Mouse (Mus musculus): ENCODE data around the gene Actl6a.
"Not testable (repeated sequence)": the region's sequence is repeated elsewhere in the genome, so short reads cannot be mapped to it uniquely, and the experiment has no call there.

Gene Actl6a

DNA sequence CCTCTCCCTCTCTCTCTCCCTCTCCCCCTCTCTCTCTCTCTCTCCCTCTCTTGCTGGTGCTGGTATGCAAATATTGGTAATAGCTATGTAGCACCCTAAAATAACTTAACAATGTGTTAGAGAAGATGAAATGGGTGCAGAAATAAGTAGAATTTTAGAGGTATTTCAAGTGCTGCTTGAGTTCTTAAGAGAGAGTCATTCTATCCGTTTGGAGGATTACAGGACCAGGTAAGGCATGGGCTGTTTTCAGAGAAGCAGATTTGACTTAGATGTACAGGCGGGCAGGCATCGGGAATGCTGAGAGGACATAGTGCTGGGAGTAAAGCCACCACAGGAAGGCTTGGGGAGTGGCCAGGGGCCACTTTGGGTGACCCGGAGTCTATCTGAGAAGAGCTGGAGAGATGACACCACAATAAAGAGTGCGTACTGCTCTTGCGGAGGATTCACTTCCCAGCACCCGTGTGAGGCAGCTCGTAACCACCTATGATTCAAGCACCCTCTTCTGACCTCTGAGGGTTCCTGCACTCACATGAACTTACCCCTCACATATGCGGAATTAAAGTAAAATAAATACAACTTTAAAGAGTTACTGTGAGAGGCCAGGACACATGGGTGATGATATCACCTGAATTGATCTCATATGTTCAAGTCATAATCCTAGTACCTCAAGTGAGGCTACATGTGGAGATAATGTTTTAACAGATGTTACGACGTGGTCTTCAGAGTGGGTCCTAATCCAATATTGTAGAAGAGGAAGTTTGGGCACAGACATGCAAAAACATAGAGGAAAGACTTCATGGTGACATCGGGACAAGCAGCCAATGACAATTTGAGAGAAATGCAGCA is 11.1 kb upstream of the Actl6a start:
- peak; percentile 24 for DNase-seq (ENCODE audit: low read depth, low spot score)

DNA sequence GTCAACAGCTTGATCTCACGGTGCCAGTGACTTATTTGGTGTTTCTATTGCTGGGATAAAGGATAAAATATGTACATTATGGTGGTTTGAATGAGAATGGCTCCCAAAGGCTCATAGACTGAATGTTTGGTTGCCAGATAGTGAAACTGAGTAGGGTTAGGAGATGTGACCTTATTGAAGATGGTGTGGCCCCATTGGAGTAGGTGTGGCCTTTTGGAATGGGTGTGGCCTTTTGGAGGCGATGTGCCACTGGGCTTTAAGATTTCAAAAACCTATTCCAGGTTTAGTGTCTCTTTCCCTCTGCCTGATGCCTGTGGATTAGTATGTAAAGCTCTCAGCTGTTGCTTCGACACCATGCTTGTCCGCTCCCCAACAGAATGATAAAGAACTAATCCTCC is 10.5 kb upstream of the Actl6a start:
- DNase-seq (ENCODE audit: low read depth, low spot score): no peak

DNA sequence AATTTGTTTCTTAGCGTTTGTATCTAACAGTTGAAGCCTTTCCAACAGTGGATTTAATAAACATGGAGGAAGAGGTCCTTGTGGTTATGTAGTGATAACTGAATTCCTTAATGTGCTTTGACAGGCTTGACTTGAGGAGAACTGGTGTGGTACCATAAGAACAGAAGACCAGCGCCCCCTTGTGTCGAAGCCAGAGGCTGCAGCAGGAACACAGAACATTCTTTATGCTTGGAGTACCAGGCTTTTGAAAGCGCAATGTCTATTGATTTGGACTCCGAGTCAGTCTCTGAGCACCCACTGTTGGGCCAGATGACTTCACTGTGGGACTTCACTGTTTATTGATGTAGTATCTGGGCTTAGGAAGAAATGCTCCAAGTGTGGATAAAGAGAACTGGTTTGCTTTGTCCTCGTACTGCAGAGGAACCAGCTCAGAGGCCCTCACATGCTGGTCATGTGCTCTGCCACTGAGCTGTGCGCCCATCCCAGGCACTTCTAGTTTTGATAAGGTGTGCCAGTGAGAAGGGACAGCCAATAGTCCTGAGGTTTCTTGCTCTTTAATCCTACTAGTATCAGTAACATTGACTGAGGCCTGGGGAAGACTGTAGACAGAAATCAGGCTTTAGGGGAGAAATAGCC is 7.8 kb upstream of the Actl6a start:
- DNase-seq (ENCODE audit: low read depth, low spot score): peak; percentile 95

DNA sequence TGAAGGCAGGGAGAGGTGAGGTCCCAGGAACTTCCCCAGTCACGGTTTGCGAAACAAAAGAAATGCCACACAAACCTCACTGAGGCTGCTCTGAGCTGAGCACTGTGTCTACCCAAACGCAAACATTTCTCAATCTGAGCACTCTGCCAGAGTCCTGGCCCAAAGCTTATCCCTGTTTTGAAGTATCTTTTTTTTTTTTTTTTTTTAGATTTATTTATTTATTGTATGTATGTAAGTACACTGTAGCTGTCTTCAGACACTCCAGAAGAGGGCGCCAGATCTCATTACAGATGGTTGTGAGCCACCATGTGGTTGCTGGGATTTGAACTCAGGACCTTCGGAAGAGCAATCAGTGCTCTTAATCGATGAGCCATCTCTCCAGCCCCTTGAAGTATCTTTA is 2.1 kb upstream of the Actl6a start:
- not testable (repeated sequence) for DNase-seq (ENCODE audit: low read depth, low spot score)

DNA sequence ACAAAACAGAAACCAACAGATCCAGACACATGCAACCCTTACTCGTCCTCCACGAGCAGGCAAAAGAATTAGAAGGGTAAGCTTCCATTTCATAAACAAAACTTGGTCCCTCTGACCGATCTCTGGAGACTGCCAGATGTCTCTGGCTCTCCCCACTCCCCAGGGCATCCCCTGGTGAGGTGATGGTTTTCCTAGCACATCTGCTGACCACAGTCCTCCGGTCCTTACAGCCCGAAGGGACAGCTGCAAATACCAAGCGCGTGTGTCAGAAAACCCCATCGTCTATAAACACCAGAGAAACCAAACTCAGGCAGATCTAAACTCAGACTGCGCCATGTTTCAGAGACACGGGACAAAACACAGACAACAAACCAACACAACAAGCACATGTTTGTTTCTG is 1.5 kb upstream of the Actl6a start:
- not testable (repeated sequence) for DNase-seq (ENCODE audit: low read depth, low spot score)

DNA sequence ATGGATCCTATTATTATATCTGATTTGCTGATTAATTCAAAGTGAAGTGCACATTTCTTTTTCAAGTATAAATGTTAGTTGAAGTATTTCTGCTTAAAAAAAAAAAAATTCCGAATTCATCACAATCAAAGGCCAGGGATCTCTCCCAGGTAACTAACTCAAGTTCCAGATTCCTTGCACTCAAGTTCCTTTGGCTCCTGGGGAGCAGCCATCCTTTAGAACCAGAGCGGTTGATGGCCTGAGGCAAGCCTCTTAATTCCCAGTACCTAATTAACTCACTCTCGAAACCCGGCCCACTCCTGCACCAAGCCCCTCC is 1.9 kb downstream of the Actl6a start:
- no peak for DNase-seq (ENCODE audit: low read depth, low spot score)

DNA sequence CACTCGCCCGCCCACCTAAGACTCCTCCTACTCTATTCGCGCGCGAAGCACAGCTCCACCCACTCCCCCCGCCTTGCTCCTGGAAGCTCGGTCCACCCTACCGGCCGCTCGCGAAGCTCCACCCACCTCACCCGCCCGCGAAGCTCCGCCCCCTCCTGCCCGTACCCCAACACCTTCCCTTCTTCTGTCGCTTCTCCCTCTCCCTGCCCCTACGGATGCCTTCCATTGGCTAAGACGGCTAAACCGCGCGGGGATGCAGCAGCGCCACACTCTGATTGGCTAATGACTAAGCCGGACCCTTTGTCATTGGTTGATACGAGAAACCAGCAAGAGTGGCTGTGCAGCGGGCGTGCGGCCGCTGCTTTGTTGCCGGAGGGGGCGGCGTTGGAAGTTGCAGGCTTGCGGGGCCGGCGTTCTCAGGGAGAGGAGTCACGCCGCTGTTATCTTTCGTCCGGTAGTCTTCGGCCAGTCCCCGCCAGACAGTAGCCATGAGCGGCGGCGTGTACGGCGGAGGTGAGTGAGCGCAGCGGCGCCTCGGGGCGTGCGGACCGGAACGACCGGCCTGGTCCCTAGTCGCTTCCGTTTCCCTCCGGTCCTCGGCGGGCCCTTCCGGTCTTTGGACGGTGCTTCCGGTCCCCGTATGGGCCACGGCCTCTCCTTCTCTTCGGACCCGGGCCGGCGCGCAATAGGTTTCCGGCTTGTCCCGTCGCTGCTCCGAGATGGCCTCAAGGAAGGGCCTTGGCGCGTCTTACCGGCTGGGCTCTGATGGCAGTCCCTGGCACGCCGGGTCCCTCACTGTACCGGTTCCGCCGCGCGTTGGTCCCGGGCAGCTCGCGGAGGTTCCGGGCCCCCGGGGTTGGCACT is 2.5 kb downstream of the Actl6a start:
- DNase-seq (ENCODE audit: low read depth, low spot score): peak; percentile 100

DNA sequence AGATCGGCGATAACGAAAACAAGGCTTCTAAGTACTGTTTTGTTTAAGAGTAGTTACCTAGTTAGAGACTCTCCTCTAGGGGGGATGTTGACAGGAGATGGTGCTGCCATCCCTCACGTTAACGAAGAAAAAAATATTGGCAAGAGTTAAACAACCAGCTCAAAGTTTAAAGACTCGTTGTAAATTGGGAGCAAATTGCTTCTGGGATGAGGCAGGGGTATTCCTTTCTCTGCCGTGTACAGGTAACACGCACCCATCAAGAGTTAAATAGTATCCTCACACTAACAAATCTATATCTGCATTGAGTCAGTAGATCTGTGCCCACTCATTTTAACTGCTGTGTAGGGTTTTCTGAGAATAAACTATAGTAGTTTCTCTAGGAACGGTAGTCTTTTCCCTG is 3.3 kb downstream of the Actl6a start:
- no peak for DNase-seq (ENCODE audit: low read depth, low spot score)

DNA sequence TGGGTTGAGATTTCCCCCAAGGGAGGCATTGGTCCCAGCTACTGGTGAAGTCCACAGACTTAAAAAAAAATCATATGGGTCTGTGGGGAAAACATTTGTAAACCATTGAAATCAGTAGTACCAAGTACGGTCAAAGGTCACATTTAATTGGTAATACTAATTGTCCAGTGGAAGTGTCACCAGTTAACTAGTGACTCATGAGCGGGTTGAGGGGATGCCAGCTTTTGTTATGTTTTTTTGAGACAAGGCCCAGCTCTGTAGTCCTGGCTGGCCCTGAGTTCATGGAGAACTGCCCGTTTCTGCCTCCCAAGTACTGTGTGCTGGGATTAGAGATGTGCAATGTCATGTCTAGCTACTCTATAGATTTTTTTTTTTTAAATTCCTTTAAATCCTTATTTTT is 7.6 kb downstream of the Actl6a start:
- no peak for DNase-seq (ENCODE audit: low read depth, low spot score)

DNA sequence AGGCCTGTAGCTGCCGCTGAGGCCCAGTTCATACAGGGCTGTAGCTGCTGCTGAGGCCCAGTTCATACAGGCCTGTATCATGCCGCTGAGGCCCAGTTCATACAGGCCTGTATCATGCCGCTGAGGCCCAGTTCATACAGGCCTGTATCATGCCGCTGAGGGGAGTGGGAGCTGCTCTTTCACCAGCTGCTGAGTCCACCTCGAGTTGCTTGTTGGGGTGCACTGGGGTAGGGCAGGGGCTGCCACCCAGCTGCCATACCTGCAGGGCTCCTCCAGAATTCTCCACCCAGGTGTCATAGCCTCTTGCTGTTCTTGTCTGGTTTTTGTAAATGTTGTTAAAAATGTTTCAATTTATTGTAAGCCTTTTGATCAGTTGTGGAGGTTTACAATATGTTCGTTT is 11.3 kb downstream of the Actl6a start:
- not testable (repeated sequence) for DNase-seq (ENCODE audit: low read depth, low spot score)

DNA sequence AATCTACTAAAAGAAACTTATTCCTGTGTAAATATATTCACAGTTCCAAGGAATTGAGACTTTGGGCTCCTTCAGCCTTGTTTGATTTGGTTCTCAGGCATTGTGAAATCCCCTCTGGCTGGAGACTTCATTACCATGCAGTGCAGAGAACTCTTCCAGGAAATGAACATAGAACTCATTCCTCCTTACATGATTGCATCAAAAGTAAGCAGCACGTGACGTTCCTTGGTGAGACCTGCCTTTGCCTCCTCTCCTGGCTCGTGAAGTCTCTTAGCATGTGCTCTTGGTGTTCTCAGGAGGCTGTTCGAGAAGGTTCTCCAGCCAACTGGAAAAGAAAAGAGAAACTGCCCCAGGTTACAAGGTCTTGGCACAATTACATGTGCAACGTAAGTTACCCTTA is 12.2 kb downstream of the Actl6a start:
- no peak for DNase-seq (ENCODE audit: low read depth, low spot score)

DNA sequence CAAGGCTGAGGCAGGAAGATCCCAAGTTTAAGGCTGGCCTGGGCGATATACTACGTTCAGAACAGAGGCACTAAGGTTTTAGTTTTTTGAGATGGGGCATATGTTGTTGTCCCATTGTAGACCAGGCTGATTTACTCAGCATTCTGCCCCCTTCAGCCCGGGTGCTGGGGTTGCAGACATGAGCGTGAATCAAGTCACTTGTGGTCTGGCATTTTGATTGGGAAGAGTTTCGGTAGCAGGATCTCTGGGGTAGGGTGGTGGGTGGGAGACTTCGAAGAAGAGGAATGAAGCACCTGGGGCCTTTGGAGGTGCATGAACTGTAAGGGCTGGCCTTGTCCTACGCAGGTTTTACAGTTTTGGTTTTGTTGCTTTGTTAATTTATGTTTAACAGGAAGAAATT is 18.1 kb downstream of the Actl6a start:
- DNase-seq (ENCODE audit: low read depth, low spot score): no peak

DNA sequence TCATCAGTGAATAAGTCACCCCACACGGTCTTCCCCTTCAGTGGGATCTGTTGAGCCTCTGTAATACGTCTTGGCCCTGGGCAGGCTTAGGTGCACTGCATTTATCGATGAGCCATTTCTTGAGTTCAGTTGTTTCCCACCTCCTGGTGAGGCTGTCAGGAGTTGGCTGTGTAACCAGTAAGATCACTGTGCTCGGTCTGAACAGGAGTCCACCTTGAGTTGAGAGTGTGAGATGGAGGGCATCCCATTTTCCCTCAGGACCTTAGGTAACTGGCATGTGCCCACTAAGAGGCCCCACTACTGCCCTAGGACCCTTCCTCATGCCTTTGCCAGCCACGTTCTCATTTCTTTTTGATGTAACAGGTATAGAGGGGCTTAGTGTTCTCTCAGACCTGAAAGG is 19.9 kb downstream of the Actl6a start:
- no peak for DNase-seq (ENCODE audit: low read depth, low spot score)

DNA sequence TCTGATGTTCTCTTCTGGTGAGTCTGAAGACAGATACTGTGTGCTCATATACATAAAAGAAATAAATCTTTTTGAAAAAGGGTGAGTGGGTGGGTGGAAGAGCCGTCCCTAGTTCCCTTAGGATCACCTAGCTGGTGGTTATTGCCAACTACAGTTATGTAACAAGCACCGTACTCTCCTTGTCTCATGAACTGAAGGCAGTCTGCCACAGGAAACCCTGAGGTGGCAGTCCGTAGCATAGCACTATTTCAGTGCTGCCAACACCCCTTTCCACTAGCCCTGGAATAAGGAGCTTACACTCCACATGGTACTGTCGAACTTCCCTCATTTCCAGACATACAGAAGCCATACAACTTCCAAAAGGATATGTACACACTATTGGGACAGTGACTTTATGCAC is 21.8 kb downstream of the Actl6a start:
- DNase-seq (ENCODE audit: low read depth, low spot score): no peak

DNA sequence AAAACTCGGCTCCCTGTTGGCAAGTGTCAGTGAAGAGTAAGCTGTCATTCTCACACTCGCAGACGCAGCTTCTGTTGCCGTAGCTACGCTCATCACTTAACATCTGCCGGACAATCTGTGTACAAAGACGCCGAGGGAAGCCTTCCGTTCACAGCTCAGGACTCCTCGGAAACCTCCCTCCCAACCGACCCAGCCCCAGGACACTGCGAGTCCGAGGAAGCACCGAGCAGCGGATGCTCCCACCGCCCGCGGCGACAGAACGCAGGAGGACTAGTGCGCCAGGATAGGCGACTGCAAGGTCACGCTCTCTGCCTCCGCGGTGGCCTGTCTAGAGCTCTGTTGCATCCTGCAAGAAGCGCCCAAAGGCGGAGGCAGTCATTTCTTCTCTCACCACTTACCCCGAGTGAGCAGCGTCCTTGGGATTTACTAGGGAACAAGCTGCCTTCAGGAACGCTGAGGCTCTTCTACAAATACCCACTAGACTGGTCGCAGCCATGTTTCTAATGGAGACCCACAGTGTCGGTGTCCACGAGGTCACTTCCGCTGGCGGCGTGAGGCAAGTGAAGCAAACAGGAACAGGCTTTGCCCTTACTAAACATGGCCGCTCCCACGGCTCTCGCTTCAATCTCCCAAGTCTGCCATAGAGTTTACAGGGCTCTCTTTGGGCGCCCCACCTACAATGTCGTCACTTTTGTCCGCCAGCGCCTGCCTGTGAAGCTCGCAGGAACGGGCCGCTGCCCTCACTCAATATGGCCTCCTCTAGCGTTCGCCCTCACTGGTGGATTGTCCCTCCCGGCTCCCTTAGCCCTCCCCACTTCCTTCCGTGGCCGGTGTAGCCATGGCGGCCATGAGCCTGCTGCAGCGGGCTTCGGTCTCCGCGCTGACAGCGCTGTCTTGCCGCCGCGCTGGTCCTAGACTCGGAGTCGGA is 30.4 kb downstream of the Actl6a start, which contains the start of gene Ndufb5:
TSS of gene Ndufb5 (plus strand) at position 747 of the 928 bp plus-strand sequence.
- peak; percentile 100 for DNase-seq (ENCODE audit: low read depth, low spot score)

DNA sequence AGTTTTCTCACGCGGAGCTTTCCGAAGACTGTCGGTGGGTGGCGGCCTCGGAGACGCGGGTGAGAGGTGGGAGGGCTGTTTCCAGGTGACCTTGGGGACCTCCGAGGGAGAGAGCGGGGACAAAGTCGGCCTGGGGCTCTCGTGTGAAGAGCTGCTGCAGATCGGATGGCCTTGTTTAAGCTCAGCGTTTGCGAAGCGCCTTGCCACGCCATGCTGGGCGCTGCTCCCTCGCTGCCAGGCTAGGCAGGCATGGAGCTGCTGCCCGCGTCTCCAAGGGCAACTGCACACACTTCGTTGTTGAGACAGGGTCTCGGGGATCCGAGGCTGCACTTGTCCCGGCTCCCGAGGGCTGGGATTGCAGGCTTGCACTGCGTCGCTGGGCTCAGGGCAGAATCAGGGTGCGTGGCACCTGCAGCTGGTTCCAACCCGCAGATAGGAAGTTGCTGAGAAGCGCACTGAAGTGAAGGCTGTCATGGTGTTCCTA is 31.1 kb downstream of the Actl6a start, which contains the start of gene Mrpl47:
TSS of gene Mrpl47 (minus strand) at position 434 of the 484 bp plus-strand sequence.
- no peak for DNase-seq (ENCODE audit: low read depth, low spot score)

DNA sequence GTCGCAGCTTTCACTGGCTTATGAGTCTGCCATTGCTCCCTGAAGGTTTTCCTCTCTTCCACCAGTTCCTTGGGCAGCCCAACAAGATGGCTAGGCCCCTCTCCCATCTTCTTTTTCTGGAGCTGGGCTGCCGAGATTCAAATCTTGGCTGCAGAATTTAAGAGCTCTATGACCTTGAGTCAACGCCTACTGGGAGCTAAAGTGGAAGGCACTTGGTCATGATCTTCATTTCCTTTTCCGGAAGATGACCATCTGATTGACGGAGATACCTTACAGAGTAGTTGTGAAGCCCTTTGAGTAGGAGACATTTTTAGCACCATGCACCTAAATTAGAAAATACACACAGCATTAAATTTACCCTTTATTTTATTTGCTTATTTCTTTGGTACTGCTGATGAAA is 32.5 kb downstream of the Actl6a start:
- no peak for DNase-seq (ENCODE audit: low read depth, low spot score)

DNA sequence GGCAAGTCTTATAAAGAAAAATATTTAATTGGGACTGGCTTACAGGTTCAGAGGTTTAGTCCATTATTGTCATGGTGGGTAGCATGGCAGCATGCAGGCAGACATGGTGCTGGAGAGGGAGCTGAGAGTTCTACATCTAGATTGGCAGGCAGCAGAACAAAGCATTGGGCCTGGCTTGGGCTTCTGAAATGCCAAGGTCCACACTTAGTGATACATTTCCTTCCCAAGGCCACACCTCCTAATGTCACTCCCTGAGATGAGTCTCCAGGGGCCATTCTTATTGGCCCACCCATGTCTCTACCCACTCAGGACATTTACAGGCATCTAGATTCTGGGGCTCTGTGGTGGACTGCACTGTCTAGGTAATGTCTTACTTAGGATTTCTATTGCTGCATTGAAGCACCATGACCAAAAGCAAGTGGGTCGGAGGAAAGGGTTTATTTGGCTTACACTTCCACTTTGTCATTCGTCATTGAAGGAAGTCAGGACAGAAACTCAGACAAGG is 36.2 kb downstream of the Actl6a start:
- no peak for DNase-seq (ENCODE audit: low read depth, low spot score)

DNA sequence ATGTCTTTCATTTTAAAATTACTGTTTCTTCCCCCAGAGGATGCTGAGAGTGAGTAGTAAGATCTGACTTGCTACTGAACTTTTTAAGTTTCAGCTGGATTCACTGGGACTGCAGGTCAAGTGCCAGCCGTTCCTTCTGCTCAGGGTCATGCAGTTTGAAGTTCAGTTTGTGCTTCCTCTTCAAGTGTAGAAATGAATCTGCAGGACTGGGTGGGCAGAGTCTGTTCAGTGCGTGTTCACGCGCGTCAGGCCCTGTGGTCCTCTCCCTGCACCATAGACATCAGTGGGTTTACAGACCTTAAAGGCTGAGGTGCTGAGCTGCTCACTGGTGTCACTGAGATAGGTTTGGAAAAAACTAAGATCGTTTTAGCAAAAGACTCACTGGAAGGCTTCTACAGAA is 38.9 kb downstream of the Actl6a start:
- DNase-seq (ENCODE audit: low read depth, low spot score): no peak

DNA sequence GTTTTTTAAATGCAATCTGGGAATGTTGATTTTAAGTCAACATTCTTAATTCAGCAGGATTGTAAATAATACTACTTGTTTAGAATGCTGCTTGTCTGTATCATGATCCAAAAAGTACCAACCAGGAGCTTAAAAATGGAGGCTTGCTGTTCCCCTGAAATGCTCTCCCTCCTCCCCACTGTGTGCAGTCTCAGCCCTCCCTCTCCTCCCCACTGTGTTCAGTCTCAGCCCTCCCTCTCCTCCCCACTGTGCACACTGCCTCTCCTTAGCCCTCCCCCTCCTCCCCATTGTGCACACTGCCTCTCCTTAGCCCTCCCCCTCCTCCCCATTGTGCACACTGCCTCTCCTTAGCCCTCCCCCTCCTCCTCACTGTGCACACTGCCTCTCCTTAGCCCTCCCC is 39.3 kb downstream of the Actl6a start:
- DNase-seq (ENCODE audit: low read depth, low spot score): not testable (repeated sequence)

DNA sequence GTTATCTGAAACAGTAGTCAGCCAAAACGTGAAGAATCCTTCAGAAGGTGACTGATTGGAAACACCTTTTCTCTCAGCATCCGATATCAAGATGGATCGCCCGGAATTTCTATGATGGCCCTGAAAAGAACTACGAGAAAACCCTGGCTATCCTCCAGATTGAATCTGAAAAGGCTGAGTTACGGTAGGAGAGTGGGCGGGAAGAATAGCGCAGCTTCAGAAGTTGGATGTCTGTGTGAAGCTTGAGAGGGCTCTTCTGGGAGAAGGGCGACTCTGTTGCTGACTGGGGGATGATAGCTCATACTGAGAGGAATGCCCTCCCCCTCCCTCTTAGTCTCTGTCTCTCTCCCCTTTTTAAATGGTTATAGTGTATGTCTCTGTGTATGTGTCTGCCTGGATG is 42.3 kb downstream of the Actl6a start:
- DNase-seq (ENCODE audit: low read depth, low spot score): peak; percentile 54

Measured in brain, adult 2 months (tissue).